Mouse (Mus musculus) neutrophil, adult 65 days (primary cell): ENCODE measurements around the gene Gatd1. TPM values are rescaled to one million over a fixed set of nuclear protein-coding genes. Genes with fewer than 3 reads are reported as not detected.

ENCODE experiments used
- total RNA-seq: library from RNA; stranded (reverse); gene quantifications from 2 replicates; pipeline ENCODE4 v1.2.4, GENCODE M21; 2023

Gatd1 gene
- 15.3 and 17.2 TPM in 2 replicates for total RNA-seq

GRCm38 (mm10) chr7:141413809-141414584 is at the start of gene Gatd1:
Gene Gatd1, minus strand, starts transcription at chr7:141414136.

GRCm38 (mm10) chr7:141460391-141461113 is 46.6 kb upstream of the Gatd1 start, which contains the start of gene Cracr2b:
Gene Cracr2b, plus strand, starts transcription at chr7:141461094.

GRCm38 (mm10) chr7:141454967-141455551 is 41.1 kb upstream of the Gatd1 start, which contains the start of gene Pnpla2:
Gene Pnpla2, plus strand, starts transcription at chr7:141455198.

GRCm38 (mm10) chr7:141447110-141447991 is 33.4 kb upstream of the Gatd1 start, which contains the start of gene Rplp2:
Gene Rplp2, plus strand, starts transcription at chr7:141447370.

GRCm38 (mm10) chr7:141443828-141444237 is 29.9 kb upstream of the Gatd1 start, which contains the start of gene Pidd1:
Gene Pidd1, minus strand, starts transcription at chr7:141444025.

GRCm38 (mm10) chr7:141437178-141438120 is 23.5 kb upstream of the Gatd1 start, which contains the start of gene Slc25a22:
Gene Slc25a22, minus strand, starts transcription at chr7:141437892.

GRCm38 (mm10) chr7:141429310-141429709 is 15.4 kb upstream of the Gatd1 start, which contains the start of gene Cend1:
Gene Cend1, minus strand, starts transcription at chr7:141429491.

GRCm38 (mm10) chr7:141391625-141392551 is 22.0 kb downstream of the Gatd1 start, which contains the start of gene Taldo1:
Gene Taldo1, plus strand, starts transcription at chr7:141392199.

Other genes with a start within 250 kb of the Gatd1 start
- 105 and 134 TPM in 2 replicates for gene Rnh1, start 241.3 kb downstream of the Gatd1 start, total RNA-seq
- 23.9 and 28.1 TPM in 2 replicates for gene Hras, start 220.1 kb downstream of the Gatd1 start, total RNA-seq
- gene Lrrc56, start 220.0 kb downstream of the Gatd1 start, total RNA-seq = 4.2 and 4.5 TPM in 2 replicates
- 0.18 TPM in 1 of 2 replicates, not detected in the other for gene Lmntd2, start 200.1 kb downstream of the Gatd1 start, total RNA-seq
- 2.7 and 5.1 TPM in 2 replicates for gene Rassf7, start 198.3 kb downstream of the Gatd1 start, total RNA-seq
- 89.4 and 114 TPM in 2 replicates for gene Phrf1, start 185.4 kb downstream of the Gatd1 start, total RNA-seq
- gene Irf7, start 147.7 kb downstream of the Gatd1 start, total RNA-seq = 21.6 and 37.9 TPM in 2 replicates
- gene Cdhr5, start 137.3 kb downstream of the Gatd1 start, total RNA-seq = not detected in 2 replicates
- gene Sct, start 135.0 kb downstream of the Gatd1 start, total RNA-seq = not detected in 2 replicates
- gene Drd4, start 122.1 kb downstream of the Gatd1 start, total RNA-seq = not detected in 2 replicates
- gene Deaf1, start 86.4 kb downstream of the Gatd1 start, total RNA-seq = 24.8 and 29.7 TPM in 2 replicates
- gene Tmem80, start 86.4 kb downstream of the Gatd1 start, total RNA-seq = 7.0 and 7.4 TPM in 2 replicates
- 0.47 and 0.66 TPM in 2 replicates for gene Eps8l2, start 75.3 kb downstream of the Gatd1 start, total RNA-seq
- gene Taldo1, start 21.9 kb downstream of the Gatd1 start, total RNA-seq = 730 and 774 TPM in 2 replicates
- not detected in 2 replicates for gene Cend1, start 15.4 kb upstream of the Gatd1 start, total RNA-seq
- gene Slc25a22, start 23.8 kb upstream of the Gatd1 start, total RNA-seq = 10.3 and 12.4 TPM in 2 replicates
- gene Pidd1, start 29.9 kb upstream of the Gatd1 start, total RNA-seq = 7.9 and 11.7 TPM in 2 replicates
- gene Rplp2, start 33.2 kb upstream of the Gatd1 start, total RNA-seq = 574 and 716 TPM in 2 replicates
- 113 and 121 TPM in 2 replicates for gene Pnpla2, start 41.1 kb upstream of the Gatd1 start, total RNA-seq
- 5.1 and 7.2 TPM in 2 replicates for gene Cracr2b, start 47.0 kb upstream of the Gatd1 start, total RNA-seq
- 9.1 and 14.0 TPM in 2 replicates for gene Cd151, start 53.3 kb upstream of the Gatd1 start, total RNA-seq
- 8.3 and 8.5 TPM in 2 replicates for gene Polr2l, start 61.0 kb upstream of the Gatd1 start, total RNA-seq
- 1.5 and 3.1 TPM in 2 replicates for gene Tspan4, start 61.1 kb upstream of the Gatd1 start, total RNA-seq
- gene Chid1, start 125.7 kb upstream of the Gatd1 start, total RNA-seq = 16.3 and 17.7 TPM in 2 replicates
- 76.8 and 96.1 TPM in 2 replicates for gene Ap2a2, start 148.0 kb upstream of the Gatd1 start, total RNA-seq
- gene Muc6, start 241.2 kb upstream of the Gatd1 start, total RNA-seq = 0.07 and 0.16 TPM in 2 replicates